Mouse (Mus musculus) right cerebral cortex, postnatal 4 days (tissue): ENCODE results near the gene Slc43a3.
"Not testable (repeated sequence)": the region's sequence is repeated elsewhere in the genome, so short reads cannot be mapped to it uniquely, and the experiment has no call there.

Experiments
- DNase-seq: peaks from one replicate; pipeline ENCODE4 v3.0.0-alpha.2; 2022

Gene Slc43a3

GRCm38 (mm10) chr2:84936474-84937429 lies at the start of gene Slc43a3:
Gene Slc43a3, plus strand, starts transcription at chr2:84936579.
- DNase-seq: peak; percentile 20

GRCm38 (mm10) chr2:84886821-84887281 lies 49.5 kb upstream of the Slc43a3 start:
- peak; percentile 65 for DNase-seq

- peak; percentile 53 for DNase-seq
Measured at GRCm38 (mm10) chr2:84887411-84888271, 48.7 kb upstream of the Slc43a3 start.

- DNase-seq: peak; percentile 79
Measured at GRCm38 (mm10) chr2:84888657-84889315, 47.6 kb upstream of the Slc43a3 start.

DNA sequence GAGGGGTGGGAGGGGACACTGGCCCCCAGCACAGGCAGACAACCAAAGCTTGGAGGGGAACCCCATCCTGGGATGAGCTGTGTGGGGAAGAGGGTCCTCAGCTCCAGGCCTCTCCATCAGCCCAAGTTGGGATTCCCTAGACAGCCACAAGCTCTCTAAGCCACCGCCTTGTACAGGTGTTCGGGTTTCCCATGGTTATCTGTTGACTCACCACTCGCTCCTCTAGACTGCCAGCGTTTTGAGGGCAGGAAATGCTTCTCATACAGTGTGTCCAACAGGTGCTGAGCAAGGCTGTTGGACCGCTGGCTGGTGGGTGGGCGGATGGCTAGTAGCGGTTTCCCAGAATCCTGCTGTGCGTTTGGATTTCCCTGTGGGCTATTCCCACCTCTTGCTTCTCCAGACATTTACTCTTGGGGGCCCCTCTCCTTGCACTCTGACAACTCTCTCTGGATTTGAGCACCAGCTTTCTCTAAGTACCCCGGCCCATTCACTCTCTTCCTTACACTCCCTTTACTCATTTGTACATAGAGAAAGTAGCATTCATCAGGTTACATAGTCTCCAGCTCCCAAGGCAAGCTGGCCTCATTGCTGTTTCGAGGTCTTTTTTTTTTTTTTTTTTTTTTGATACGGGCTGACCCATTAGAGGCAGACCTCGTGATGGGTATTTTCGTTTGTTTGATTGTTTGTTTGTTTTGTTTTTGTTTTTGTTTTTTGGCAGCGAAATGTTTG lies 46.9 kb upstream of the Slc43a3 start:
- DNase-seq: no peak

DNA sequence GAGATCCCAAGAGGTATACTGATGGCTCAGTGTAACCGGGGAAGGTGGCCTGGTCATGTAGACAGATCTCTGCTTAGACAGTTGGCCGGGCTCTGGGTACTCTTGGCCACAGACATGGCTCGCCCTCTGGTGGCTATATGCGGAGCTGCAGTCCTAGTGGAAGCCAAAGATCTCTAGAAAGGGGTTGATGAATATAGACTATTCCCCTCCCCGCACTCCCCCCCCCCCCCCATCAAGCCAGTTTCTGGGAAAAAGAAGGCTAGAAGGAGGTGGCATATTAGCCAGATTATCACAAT lies 46.4 kb upstream of the Slc43a3 start:
- DNase-seq: peak; percentile 75

DNA sequence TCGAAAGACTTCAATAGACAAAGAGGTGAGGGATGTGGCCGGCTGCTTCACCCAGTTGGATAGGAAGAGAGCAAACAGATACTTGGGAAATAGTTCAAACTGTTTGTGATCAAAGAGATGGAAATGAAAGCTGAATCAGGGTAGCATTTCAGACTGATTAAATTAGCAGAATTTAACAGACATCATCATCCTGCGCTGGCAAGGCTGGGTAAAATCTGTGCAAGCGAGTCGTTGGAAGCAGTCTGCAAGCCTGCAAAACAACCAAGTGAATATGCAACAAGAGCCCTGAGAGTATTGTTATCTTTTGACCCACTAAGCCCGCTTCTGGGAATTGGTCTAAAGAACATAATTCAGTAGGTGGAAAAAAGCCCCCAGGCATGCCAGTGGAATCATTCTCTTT lies 43.0 kb upstream of the Slc43a3 start:
- DNase-seq: no peak

- no peak for DNase-seq
Measured at GRCm38 (mm10) chr2:84895495-84896198, 40.7 kb upstream of the Slc43a3 start.

DNA sequence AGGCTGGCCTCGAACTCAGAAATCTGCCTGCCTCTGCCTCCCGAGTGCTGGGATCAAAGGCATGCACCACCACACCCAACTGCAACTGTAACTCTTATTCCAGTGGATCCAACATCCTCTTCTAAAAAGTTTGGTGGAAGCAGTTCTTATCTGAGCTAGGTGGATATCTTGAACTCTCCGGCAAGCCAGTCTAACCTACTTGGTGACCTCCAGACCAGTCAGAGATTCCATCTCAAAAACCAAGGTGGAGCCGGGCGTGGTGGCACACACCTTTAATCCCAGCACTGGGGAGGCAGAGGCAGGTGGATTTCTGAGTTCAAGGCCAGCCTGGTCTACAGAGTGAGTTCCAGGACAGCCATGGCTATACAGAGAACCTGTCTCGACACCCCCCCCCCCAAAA lies 39.7 kb upstream of the Slc43a3 start:
- not testable (repeated sequence) for DNase-seq

- DNase-seq: no peak
Measured at GRCm38 (mm10) chr2:84912722-84913121, 23.7 kb upstream of the Slc43a3 start.

GRCm38 (mm10) chr2:84913881-84914280 lies 22.5 kb upstream of the Slc43a3 start:
- no peak for DNase-seq

GRCm38 (mm10) chr2:84915330-84915729 lies 21.0 kb upstream of the Slc43a3 start:
- DNase-seq: no peak

- no peak for DNase-seq
Measured at GRCm38 (mm10) chr2:84916548-84917320, 19.6 kb upstream of the Slc43a3 start.

DNA sequence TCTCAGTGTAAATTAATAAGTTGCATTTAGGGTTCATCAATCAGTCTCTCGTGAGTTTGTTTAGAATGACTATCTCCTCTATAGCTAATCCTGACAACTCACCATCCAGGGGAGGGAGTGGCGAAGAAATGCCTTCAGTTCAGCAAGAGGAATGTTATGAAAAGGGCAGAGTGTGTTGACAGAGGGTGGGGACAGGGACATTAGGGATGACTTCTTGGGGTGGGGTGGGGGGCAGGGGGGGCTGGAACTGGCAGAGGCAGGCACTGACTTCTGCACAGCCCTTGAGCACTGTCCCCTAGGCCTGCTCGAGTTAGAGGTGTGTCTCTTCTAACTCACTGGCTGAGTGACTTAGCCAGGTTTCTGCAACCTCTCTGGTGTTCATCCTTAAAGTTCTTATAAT lies 18.2 kb upstream of the Slc43a3 start:
- DNase-seq: no peak

GRCm38 (mm10) chr2:84919601-84920108 lies 16.7 kb upstream of the Slc43a3 start:
- DNase-seq: no peak

- DNase-seq: no peak
Measured at GRCm38 (mm10) chr2:84930186-84930585, 6.2 kb upstream of the Slc43a3 start.

GRCm38 (mm10) chr2:84933992-84934648 lies 2.3 kb upstream of the Slc43a3 start:
- no peak for DNase-seq

- no peak for DNase-seq
Measured at GRCm38 (mm10) chr2:84934649-84935007, 1.8 kb upstream of the Slc43a3 start.

- no peak for DNase-seq
Measured at GRCm38 (mm10) chr2:84935065-84935464, 1.3 kb upstream of the Slc43a3 start.

DNA sequence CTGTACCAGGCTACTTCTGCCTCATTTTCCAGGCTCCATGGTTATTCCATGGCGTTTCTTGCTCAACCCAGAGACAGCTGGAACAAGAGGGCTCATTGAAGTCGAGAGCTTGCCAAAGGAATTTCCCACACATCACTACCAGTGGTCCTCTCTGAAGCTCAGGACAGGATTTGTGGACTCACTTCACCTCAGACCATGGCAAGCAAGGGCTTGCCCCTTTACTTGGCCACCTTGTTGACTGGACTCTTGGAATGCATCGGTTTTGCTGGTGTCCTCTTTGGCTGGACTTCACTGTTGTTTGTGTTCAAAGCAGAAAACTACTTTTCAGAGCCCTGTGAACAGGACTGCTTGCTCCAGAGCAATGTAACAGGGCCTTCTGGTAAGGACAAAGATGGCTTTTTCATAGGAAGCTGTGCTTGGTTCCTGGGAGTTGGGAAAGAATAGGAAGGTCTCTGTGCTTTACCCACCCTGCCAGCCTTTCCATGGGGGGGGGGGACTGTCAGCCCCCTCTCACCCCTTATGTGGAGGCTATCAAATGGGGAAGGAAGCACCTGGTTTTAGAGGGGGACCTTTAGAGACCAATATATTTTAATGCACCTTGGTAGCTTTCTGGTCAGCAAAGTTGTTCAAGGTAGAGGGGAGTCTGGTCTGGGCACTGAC lies 1.2 kb downstream of the Slc43a3 start:
- DNase-seq: no peak
